Mouse (Mus musculus): ENCODE measurements around the gene Camk1g. TPM values are rescaled to one million over a fixed set of nuclear protein-coding genes. Genes with fewer than 3 reads are reported as not detected.
A peak's percentile ranks its signal among the peaks of the same experiment; 100 is the strongest.

The Camk1g gene
- polyA plus RNA-seq, 1 experiment from 2014 or later = 10.5 TPM

DNA sequence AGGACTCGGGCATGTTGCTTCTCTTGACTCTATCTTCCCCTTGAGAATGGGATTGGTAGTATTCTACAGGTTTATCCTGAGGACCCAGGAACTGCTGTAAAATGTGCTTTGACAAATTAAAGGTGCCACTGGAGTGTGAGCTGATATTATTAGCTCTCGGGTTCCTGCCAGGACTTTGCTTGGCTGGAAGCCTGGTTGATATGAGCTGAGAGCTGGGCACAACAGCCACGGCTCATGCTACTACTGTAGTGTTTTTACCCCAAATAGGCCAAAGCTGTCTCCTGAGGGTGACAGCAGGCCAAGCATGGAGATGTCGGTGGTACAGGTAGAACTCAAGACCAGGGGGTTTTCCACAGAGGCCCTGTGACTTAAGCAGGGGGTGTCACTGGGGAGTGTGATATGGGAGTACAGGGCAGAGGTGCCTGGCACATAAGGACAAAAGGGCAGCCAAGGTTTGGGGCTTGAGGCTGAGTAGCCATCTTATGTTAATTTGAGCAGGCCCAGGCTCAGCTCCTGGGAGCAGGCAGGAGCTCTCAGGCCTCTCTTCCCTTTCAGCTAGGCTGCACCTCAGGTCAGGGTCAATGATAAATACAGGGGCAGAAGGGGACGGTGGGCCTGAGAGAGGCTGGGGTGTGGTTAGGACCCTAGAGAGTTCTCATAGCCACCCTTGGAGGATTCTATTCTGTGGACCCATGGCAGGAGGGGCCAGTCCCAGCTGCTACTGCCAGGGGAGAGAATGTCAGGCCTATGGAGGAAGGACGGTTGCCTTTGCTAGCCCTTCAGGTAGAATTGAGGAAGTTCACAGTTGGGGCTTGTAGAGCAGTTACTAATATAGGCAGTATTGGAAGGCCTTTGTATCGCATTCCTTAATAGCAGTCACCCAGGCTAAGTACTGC, 33.7 kb downstream of the Camk1g start:
- Histone ChIP-seq H3K4me1 (ENCODE audit: control insufficient read depth, insufficient read depth, low read length) (no peaks in the 10 kb centered on the region), H3K36me3 (ENCODE audit: control insufficient read depth, insufficient read depth, low read length) (no peaks in the 10 kb centered on the region), H3K4me2 (replicated peaks; ENCODE audit: low read depth, low read length) (no peak overlapping the region), H3K9ac (replicated peaks; ENCODE audit: low read depth, low read length) (no peak overlapping the region), H3K4me3 (ENCODE audit: low read depth, low read length) (no peak overlapping the region), H3K27me3 (ENCODE audit: control insufficient read depth, insufficient read depth, low read length) (no peaks in the 10 kb centered on the region), H3K9me3 (ENCODE audit: control insufficient read depth, low read depth, low read length) (no peaks in the 10 kb centered on the region), H3K27ac (ENCODE audit: low read length) (no peak overlapping the region)
- WGBS = 80% methylated on average over 7 of the region's 7 CpGs
- ATAC-seq (ENCODE audit: insufficient number of reproducible peaks, insufficient read depth, low FRiP score, low read depth) = no peak

DNA sequence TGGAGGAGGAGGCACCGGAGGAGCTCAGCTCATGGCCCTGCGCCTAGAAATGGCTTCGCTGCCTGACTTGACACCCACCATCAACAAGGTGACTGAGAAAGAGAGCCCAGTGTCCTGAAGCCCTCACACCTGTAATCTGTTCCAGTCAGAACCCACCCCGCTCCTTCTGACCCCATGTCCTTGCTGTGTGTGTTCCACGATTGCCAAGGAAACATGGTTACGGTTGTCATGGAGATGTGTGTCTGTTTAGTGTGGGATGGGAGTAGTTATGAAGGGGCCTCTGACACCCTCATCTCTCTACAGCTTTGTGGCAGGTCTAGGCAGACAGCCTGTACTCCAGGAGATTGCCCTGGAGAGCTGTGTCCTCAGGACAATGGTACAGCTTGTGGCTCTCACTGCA, 35.6 kb downstream of the Camk1g start:
- 0 out of 2 replicates have a peak, but pooled peaks have one; percentile 29 for ATAC-seq (ENCODE audit: insufficient number of reproducible peaks, insufficient read depth, low FRiP score, low read depth)
- Histone ChIP-seq H3K9ac (replicated peaks; ENCODE audit: low read depth, low read length) (no peak overlapping the region), H3K4me3 (ENCODE audit: low read depth, low read length) (no peak overlapping the region), H3K36me3 (ENCODE audit: control insufficient read depth, insufficient read depth, low read length) (no peaks in the 10 kb centered on the region), H3K27me3 (ENCODE audit: control insufficient read depth, insufficient read depth, low read length) (no peaks in the 10 kb centered on the region), H3K27ac (ENCODE audit: low read length) (no peak overlapping the region), H3K4me1 (ENCODE audit: control insufficient read depth, insufficient read depth, low read length) (no peaks in the 10 kb centered on the region), H3K9me3 (ENCODE audit: control insufficient read depth, low read depth, low read length) (no peaks in the 10 kb centered on the region), H3K4me2 (replicated peaks; ENCODE audit: low read depth, low read length) (no peak overlapping the region)
- 62% methylated on average over 6 of the region's 6 CpGs for WGBS

DNA sequence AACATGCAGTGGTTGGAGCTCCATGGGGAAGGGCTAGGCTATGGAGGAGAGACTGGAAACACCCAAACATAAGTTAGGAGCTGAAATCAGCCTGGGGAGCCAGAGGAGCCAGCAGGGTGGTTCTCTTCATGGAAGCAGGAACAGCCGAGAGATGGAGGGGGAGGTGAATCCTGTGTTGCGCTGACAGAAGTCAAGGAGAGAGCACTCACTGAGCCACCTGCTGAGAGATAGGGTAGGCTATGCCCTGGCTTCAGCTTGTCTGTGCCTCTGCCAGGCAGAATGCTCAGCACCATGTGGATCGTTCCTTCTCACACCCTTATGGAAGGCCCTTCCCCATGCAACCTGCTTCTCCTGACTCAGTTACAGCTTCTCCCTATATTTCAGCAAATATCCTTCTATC, 36.3 kb downstream of the Camk1g start:
- H3K4me2 ChIP-seq (replicated peaks; ENCODE audit: low read depth, low read length) = no peak overlapping the region
- H3K4me1 ChIP-seq (ENCODE audit: control insufficient read depth, insufficient read depth, low read length) = no peaks in the 10 kb centered on the region
- WGBS = 84% methylated on average over 3 of the region's 3 CpGs
- H3K36me3 ChIP-seq (ENCODE audit: control insufficient read depth, insufficient read depth, low read length) = no peaks in the 10 kb centered on the region
- H3K27ac ChIP-seq (ENCODE audit: low read length) = no peak overlapping the region
- H3K9ac ChIP-seq (replicated peaks; ENCODE audit: low read depth, low read length) = no peak overlapping the region
- ATAC-seq (ENCODE audit: insufficient number of reproducible peaks, insufficient read depth, low FRiP score, low read depth) = no peak
- no peak overlapping the region for H3K4me3 ChIP-seq (ENCODE audit: low read depth, low read length)
- H3K9me3 ChIP-seq (ENCODE audit: control insufficient read depth, low read depth, low read length) = no peaks in the 10 kb centered on the region
- no peaks in the 10 kb centered on the region for H3K27me3 ChIP-seq (ENCODE audit: control insufficient read depth, insufficient read depth, low read length)

DNA sequence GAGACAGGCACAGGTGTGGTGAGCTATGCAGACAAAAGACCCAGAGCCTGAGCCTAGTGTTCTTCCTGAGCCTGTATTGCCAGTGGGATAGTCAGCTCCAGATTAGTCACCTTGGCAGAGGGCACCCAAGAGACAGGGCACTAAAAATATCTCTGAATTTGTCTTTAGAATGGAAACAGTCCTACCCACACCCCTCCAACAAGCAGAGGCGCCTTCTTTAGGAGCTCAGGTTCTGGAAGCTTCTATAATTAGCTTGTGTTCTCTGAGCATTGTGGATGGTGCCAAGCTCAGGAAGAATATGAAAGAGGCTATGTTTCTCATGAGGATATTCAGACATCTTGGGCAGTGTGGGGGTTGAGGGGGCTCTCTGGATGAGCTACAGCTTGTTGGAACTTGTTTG, 37.4 kb downstream of the Camk1g start:
- Histone ChIP-seq H3K4me3 (ENCODE audit: low read depth, low read length) (no peak overlapping the region), H3K9ac (replicated peaks; ENCODE audit: low read depth, low read length) (no peak overlapping the region), H3K27me3 (ENCODE audit: control insufficient read depth, insufficient read depth, low read length) (no peaks in the 10 kb centered on the region), H3K36me3 (ENCODE audit: control insufficient read depth, insufficient read depth, low read length) (no peaks in the 10 kb centered on the region), H3K4me1 (ENCODE audit: control insufficient read depth, insufficient read depth, low read length) (no peaks in the 10 kb centered on the region), H3K27ac (ENCODE audit: low read length) (no peak overlapping the region), H3K9me3 (ENCODE audit: control insufficient read depth, low read depth, low read length) (no peaks in the 10 kb centered on the region), H3K4me2 (replicated peaks; ENCODE audit: low read depth, low read length) (no peak overlapping the region)
- 91% methylated on average over 1 of the region's 1 CpGs for WGBS
- ATAC-seq (ENCODE audit: insufficient number of reproducible peaks, insufficient read depth, low FRiP score, low read depth) = no peak

DNA sequence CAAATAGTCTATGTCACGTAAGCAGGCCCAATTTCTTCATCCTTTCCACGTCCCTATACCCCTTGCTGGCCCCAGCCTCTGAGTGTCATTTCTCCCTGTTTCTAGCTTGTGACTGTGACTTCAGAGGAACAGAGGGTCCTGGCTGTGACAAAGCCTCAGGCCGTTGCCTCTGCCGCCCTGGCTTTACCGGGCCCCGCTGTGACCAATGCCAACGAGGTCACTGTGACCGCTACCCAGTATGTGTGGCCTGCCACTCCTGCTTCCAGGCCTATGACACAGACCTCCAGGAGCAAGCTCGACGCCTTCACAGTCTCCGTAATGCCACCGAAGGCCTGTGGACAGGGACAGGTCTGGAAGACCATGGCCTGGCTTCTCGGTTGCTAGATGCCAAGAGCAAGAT, 38.1 kb downstream of the Camk1g start:
- H3K9ac ChIP-seq (replicated peaks; ENCODE audit: low read depth, low read length) = no peak overlapping the region
- no peak overlapping the region for H3K27ac ChIP-seq (ENCODE audit: low read length)
- H3K4me2 ChIP-seq (replicated peaks; ENCODE audit: low read depth, low read length) = no peak overlapping the region
- ATAC-seq (ENCODE audit: insufficient number of reproducible peaks, insufficient read depth, low FRiP score, low read depth) = no peak
- no peaks in the 10 kb centered on the region for H3K27me3 ChIP-seq (ENCODE audit: control insufficient read depth, insufficient read depth, low read length)
- H3K36me3 ChIP-seq (ENCODE audit: control insufficient read depth, insufficient read depth, low read length) = no peaks in the 10 kb centered on the region
- no peak overlapping the region for H3K4me3 ChIP-seq (ENCODE audit: low read depth, low read length)
- 89% methylated on average over 13 of the region's 13 CpGs for WGBS
- no peaks in the 10 kb centered on the region for H3K4me1 ChIP-seq (ENCODE audit: control insufficient read depth, insufficient read depth, low read length)
- H3K9me3 ChIP-seq (ENCODE audit: control insufficient read depth, low read depth, low read length) = no peaks in the 10 kb centered on the region

DNA sequence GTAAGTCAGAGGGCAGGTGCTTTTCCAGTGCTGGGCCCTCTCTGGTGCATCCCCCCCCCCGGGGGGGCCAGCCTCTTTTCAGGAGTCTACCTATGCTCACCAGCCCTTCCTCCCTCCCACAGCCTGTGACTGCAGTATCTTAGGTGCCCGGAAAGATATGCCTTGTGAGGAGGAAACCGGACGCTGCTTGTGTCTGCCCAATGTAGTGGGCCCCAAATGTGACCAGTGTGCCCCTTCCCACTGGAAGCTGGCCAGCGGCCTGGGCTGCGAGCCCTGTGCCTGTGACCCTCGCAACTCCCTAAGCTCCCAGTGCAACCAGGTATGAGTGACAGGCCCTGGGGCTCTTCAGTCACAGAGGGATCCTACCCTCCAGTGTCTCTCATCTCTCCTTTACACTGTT, 39.5 kb downstream of the Camk1g start:
- H3K9me3 ChIP-seq (ENCODE audit: control insufficient read depth, low read depth, low read length) = no peaks in the 10 kb centered on the region
- no peak for ATAC-seq (ENCODE audit: insufficient number of reproducible peaks, insufficient read depth, low FRiP score, low read depth)
- no peak overlapping the region for H3K27ac ChIP-seq (ENCODE audit: low read length)
- H3K9ac ChIP-seq (replicated peaks; ENCODE audit: low read depth, low read length) = no peak overlapping the region
- no peaks in the 10 kb centered on the region for H3K4me1 ChIP-seq (ENCODE audit: control insufficient read depth, insufficient read depth, low read length)
- 87% methylated on average over 7 of the region's 7 CpGs for WGBS
- H3K4me3 ChIP-seq (ENCODE audit: low read depth, low read length) = no peak overlapping the region
- no peaks in the 10 kb centered on the region for H3K27me3 ChIP-seq (ENCODE audit: control insufficient read depth, insufficient read depth, low read length)
- no peak overlapping the region for H3K4me2 ChIP-seq (replicated peaks; ENCODE audit: low read depth, low read length)
- no peaks in the 10 kb centered on the region for H3K36me3 ChIP-seq (ENCODE audit: control insufficient read depth, insufficient read depth, low read length)

DNA sequence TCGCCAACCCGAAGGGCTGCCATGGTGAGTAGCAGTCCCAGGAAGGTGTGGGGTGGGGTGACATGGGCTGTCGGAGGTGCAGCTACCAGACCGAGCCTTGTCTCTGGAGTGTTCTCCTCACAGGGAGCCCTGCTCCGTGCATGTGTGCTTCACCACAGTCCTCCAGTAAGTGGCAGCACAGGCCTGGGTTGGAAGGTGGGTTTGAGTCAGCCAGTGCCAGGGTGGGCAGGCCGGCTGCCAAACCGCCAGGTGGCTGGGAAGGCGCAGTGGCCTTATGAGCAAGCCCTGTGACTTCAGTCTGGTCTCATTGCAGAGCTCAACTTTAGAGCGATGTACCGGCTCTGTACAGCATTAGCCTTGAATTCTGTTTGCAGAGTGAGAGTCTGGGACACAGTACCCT, 39.9 kb downstream of the Camk1g start:
- no peak overlapping the region for H3K4me3 ChIP-seq (ENCODE audit: low read depth, low read length)
- ATAC-seq (ENCODE audit: insufficient number of reproducible peaks, insufficient read depth, low FRiP score, low read depth) = peak; percentile 65; the same call in 1 of the 2 replicates
- WGBS = 46% methylated on average over 10 of the region's 10 CpGs
- H3K36me3 ChIP-seq (ENCODE audit: control insufficient read depth, insufficient read depth, low read length) = no peaks in the 10 kb centered on the region
- H3K9me3 ChIP-seq (ENCODE audit: control insufficient read depth, low read depth, low read length) = no peaks in the 10 kb centered on the region
- no peak overlapping the region for H3K27ac ChIP-seq (ENCODE audit: low read length)
- H3K9ac ChIP-seq (replicated peaks; ENCODE audit: low read depth, low read length) = no peak overlapping the region
- H3K4me1 ChIP-seq (ENCODE audit: control insufficient read depth, insufficient read depth, low read length) = no peaks in the 10 kb centered on the region
- no peaks in the 10 kb centered on the region for H3K27me3 ChIP-seq (ENCODE audit: control insufficient read depth, insufficient read depth, low read length)
- H3K4me2 ChIP-seq (replicated peaks; ENCODE audit: low read depth, low read length) = no peak overlapping the region

DNA sequence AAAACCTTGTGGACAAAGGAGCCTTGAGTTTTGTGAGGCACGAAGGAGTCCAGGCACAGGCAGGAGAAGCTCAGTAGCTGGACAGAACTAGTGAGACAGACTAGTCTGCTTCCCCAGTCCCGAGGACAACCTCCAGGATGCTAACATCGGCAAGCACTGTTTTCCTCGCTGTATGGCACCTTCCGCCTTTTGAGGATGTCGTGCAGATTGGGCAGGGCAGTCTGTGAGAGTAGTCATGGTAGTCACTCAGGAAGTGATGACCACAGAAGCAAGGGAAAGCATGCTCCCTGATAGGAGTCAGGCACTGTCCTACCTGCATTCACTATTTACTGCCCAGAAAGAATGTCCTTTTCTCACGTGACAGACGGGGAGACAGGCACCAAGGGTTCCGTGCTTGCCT, 40.5 kb downstream of the Camk1g start:
- Histone ChIP-seq H3K4me1 (ENCODE audit: control insufficient read depth, insufficient read depth, low read length) (no peaks in the 10 kb centered on the region), H3K4me2 (replicated peaks; ENCODE audit: low read depth, low read length) (no peak overlapping the region), H3K9me3 (ENCODE audit: control insufficient read depth, low read depth, low read length) (no peaks in the 10 kb centered on the region), H3K27me3 (ENCODE audit: control insufficient read depth, insufficient read depth, low read length) (no peaks in the 10 kb centered on the region), H3K9ac (replicated peaks; ENCODE audit: low read depth, low read length) (no peak overlapping the region), H3K4me3 (ENCODE audit: low read depth, low read length) (no peak overlapping the region), H3K27ac (ENCODE audit: low read length) (no peak overlapping the region), H3K36me3 (ENCODE audit: control insufficient read depth, insufficient read depth, low read length) (no peaks in the 10 kb centered on the region)
- ATAC-seq (ENCODE audit: insufficient number of reproducible peaks, insufficient read depth, low FRiP score, low read depth) = no peak
- WGBS = 78% methylated on average over 9 of the region's 9 CpGs

DNA sequence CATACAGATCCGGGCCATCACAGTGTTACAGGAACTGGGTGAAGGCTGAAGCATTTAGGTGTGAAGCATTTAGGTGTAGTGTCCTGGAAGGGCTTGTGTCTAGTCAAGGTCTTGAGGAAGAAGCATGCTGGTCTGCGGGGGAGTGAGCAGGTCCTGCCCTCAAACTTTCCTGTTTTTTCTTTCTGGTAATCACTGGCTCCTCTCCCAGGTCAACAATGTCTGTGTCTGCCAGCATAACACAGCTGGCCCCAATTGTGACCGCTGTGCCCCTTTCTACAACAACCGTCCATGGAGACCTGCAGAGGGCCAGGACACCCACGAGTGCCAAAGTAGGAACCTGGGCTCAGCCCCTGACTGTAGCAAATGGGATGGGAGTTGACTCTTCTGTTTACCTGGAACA, 42.4 kb downstream of the Camk1g start:
- no peaks in the 10 kb centered on the region for H3K9me3 ChIP-seq (ENCODE audit: control insufficient read depth, low read depth, low read length)
- WGBS = 77% methylated on average over 5 of the region's 5 CpGs
- no peak overlapping the region for H3K4me3 ChIP-seq (ENCODE audit: low read depth, low read length)
- no peaks in the 10 kb centered on the region for H3K27me3 ChIP-seq (ENCODE audit: control insufficient read depth, insufficient read depth, low read length)
- no peaks in the 10 kb centered on the region for H3K36me3 ChIP-seq (ENCODE audit: control insufficient read depth, insufficient read depth, low read length)
- ATAC-seq (ENCODE audit: insufficient number of reproducible peaks, insufficient read depth, low FRiP score, low read depth) = no peak
- no peak overlapping the region for H3K4me2 ChIP-seq (replicated peaks; ENCODE audit: low read depth, low read length)
- no peak overlapping the region for H3K9ac ChIP-seq (replicated peaks; ENCODE audit: low read depth, low read length)
- no peaks in the 10 kb centered on the region for H3K4me1 ChIP-seq (ENCODE audit: control insufficient read depth, insufficient read depth, low read length)
- H3K27ac ChIP-seq (ENCODE audit: low read length) = no peak overlapping the region

All from stomach, embryonic 14.5 days (tissue).